Mouse (Mus musculus): ENCODE results near the gene C2cd2. TPM values are rescaled to one million over a fixed set of nuclear protein-coding genes. Genes with fewer than 3 reads are reported as not detected.
A peak's percentile ranks its signal among the peaks of the same experiment; 100 is the strongest.

C2cd2 gene
- total RNA-seq, 2 experiments from 2014 or later: 8.1 to 15.9 TPM

DNA sequence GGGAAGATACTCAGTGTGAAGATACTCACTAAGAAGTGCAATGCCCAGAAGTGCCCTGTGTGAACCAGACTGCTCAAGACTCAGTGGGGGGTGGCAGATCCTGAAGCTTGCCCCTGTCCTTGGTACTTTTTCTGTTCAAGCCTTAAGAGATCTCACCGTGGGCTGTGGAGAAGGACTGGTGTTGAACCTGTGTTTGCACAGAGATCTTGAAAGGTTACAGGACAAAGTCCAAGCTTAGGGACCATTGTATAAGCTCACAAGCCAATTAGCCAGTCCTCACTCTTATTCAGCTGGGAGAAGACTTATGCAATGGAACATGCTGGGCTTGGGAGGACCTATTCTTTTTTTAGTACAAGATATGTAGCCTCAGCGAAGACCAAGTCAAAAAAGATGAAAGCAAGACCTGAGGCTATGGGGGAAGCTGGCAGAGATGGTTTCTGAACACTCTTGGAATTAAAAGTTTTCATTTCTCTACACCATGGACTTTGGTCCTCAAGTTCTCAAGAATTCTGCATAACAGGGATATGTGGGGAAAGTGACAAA, 56.9 kb downstream of the C2cd2 start:
- intact Hi-C loops (cut with DNase I): no loop called here

GRCm38 (mm10) chr16:97904035-97904434, 58.4 kb downstream of the C2cd2 start:
- intact Hi-C loops (cut with DNase I): no loop called here
- no peak for DNase-seq (ENCODE audit: low spot score in 2 of 2)

More for the DNA sequence above, 56.9 kb downstream of the C2cd2 start:
- DNase-seq (ENCODE audit: low spot score in 2 of 2): no peak

DNA sequence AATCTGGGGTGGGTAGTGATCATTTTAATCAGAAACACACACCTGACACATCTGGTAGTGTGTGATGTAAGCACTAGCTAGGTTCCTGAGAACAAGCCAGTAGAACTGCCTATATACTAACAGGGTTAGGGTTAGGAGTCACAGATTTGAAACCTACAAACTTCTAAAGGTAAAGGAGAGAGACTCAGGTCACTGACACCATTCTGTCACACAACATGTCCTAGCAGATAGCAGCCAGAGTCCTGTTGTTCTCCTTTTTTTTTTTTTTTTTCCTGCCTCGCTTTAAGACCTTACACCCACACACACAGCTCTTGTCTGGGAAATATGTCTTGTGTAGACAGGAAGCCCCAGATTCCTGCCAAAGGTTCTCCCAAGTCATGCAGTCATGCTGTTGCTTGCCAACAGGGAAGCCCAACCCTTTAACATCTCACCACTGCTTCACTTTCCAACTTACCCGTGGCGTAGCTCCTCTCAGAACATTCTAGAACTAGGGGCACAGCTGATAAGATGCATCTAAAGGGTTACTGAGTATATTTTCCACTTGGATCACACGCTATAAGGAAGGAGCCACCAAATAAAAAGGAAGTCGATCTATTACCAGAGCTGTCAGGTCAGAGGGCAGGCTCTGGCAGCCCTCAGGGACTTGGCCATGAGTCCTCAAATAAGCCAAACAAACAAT, 64.9 kb downstream of the C2cd2 start:
- DNase-seq (ENCODE audit: low spot score in 2 of 2): no peak
- intact Hi-C loops (cut with DNase I): no loop called here

- intact Hi-C loops (cut with DNase I): no loop called here
- no peak for DNase-seq (ENCODE audit: low spot score in 2 of 2)
Measured at GRCm38 (mm10) chr16:97887762-97888161, 74.6 kb downstream of the C2cd2 start.

- intact Hi-C loops (cut with DNase I): no loop called here
Measured at GRCm38 (mm10) chr16:97883696-97884095, 78.7 kb downstream of the C2cd2 start.

GRCm38 (mm10) chr16:97882891-97883290, 79.5 kb downstream of the C2cd2 start:
- intact Hi-C loops (cut with DNase I): no loop called here
- no peak for DNase-seq (ENCODE audit: low spot score in 2 of 2)

More at GRCm38 (mm10) chr16:97883696-97884095, 78.7 kb downstream of the C2cd2 start:
- DNase-seq (ENCODE audit: low spot score in 2 of 2): no peak

- intact Hi-C loops (cut with DNase I): loop anchor here (5.0 kb wide), 1 partner anchor 72 kb away; no protein-coding TSS in a partner anchor
- peak; percentile 31 to 50 for DNase-seq (ENCODE audit: low spot score in 2 of 2)
Measured at GRCm38 (mm10) chr16:97879134-97879533, 83.3 kb downstream of the C2cd2 start.

GRCm38 (mm10) chr16:97877502-97877901, 84.9 kb downstream of the C2cd2 start:
- DNase-seq (ENCODE audit: low spot score in 2 of 2): no peak
- intact Hi-C loops (cut with DNase I): loop anchor here (5.0 kb wide), 1 partner anchor 70 kb away; no protein-coding TSS in a partner anchor

- DNase-seq (ENCODE audit: low spot score in 2 of 2): no peak
- intact Hi-C loops (cut with DNase I): loop anchor here (5.0 kb wide), 1 partner anchor 68 kb away; no protein-coding TSS in a partner anchor
Measured at GRCm38 (mm10) chr16:97875101-97875500, 87.3 kb downstream of the C2cd2 start.

DNA sequence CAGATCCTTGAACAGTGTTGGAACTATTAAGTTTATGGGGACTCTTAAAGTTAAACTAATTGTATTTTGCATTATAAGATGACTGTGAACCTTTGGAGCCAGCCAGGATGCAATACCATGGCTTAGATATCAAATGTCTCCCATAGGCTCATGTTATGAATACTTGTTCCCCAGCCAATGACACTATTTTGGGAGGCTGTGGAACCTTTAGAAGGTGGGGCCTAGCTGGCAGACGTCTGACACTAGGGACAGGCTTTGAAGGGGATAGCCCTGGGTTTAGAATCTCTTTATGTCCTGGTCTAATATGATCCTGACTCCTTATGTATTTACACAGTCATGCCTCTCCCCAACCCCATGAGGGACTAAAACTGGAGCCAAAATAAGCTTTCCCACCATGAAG, 88.0 kb downstream of the C2cd2 start:
- DNase-seq (ENCODE audit: low spot score in 2 of 2): no peak
- intact Hi-C loops (cut with DNase I): no loop called here

- no peak for DNase-seq (ENCODE audit: low spot score in 2 of 2)
- intact Hi-C loops (cut with DNase I): no loop called here
Measured at GRCm38 (mm10) chr16:97872657-97873056, 89.7 kb downstream of the C2cd2 start.

DNA sequence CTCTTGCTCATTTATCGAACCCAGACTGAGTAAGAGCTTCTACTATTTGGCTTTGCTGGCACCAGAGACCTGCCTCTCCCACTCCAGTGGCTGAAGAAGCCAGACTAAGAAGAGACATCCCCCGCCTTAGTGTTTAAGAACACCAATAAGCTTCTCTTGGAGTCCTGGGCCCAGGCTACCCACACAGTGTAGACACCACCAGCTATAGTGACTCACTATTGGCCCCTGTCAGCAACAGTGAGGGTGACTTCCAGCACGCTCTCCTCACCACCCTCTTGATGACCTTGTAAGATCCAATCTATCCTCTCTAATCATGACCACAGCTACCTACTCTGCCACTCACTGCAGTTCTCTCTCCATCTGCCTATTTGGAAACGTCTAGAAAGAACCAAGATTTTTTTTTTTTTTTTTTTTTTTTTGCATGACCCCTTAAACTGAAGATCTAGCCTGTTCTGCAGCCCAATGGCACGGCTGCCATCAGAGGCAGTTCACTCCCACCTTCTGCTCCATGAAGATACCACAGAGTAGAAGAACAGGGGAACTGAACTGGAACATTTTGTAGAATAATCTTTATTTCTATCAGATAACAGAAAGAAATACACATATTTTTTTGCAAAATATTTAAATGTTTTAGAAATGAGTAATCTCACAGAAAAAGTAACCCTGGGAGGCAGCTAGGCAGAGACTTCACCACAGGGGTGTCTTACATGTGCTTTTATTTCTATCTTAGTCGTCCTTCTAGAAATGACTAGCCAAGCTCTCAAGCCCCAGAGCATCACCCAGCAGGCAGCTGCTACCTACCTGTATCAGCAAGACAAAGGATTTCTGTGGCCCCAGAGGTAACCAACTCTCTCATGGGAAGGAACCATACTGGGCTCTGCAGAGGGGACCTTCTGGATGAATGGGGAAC, 93.0 kb downstream of the C2cd2 start:
- DNase-seq (ENCODE audit: low spot score in 2 of 2): no peak
- intact Hi-C loops (cut with DNase I): no loop called here

DNA sequence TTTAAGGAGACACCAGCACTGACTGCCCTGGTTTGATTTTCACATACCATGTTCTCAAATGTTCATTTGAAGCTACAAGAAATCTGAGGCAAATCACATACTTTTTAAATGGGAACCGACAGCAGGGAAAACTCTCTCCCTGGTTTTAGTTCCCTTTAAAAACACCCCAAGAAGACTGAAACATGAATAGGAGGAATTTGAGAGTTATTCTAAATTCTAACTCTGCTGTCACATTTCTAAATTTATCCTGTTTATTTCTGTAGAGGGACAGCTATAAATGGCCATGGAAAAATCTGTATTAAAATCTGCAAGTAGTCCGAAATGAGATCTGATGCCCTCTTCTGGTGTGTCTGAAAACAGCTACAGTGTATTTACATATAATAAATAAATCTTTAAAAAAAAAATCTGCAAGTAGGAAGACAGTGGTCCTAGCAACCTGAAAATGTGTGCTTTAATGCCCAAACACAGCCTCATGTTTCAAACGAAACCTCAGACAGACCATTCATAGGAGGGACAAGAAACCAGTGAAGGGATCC, 98.4 kb downstream of the C2cd2 start:
- DNase-seq (ENCODE audit: low spot score in 2 of 2): no peak
- intact Hi-C loops (cut with DNase I): loop anchor here (2.0 kb wide), 1 partner anchor 13 kb away; the partner anchor contains the start of gene Prdm15

DNA sequence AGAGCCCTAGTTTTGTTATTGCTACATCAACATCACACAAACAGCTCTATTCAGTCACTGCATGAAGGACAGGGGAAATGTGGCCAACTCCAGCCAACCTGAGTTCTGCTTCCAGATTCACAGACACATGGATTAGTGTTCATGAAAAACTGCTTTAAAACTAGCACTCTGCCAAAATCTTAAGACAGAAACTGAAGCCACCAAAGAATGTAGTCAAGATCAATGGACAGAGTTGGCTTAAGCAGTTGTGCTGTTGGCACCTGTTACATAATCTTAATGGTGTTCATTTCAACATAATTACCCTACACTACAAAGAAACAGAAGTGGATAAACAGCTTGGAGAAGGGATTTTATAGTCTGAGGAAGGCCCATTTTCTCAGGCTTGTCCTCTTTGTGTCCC, 106.3 kb downstream of the C2cd2 start:
- intact Hi-C loops (cut with DNase I): no loop called here
- DNase-seq (ENCODE audit: low spot score in 2 of 2): no peak

GRCm38 (mm10) chr16:97851741-97852319, 110.6 kb downstream of the C2cd2 start, which contains the start of gene Prdm15:
Gene Prdm15 (minus strand): TSS chr16:97851850.
- DNase-seq (ENCODE audit: low spot score in 2 of 2): peak; percentile 90 to 91
- intact Hi-C loops (cut with DNase I): loop anchor here (1.0 to 5.0 kb wide), 4 partner anchors 13 to 145 kb away; partner anchors contain the start of genes B230307C23Rik, C2cd2 and Zbtb21

DNA sequence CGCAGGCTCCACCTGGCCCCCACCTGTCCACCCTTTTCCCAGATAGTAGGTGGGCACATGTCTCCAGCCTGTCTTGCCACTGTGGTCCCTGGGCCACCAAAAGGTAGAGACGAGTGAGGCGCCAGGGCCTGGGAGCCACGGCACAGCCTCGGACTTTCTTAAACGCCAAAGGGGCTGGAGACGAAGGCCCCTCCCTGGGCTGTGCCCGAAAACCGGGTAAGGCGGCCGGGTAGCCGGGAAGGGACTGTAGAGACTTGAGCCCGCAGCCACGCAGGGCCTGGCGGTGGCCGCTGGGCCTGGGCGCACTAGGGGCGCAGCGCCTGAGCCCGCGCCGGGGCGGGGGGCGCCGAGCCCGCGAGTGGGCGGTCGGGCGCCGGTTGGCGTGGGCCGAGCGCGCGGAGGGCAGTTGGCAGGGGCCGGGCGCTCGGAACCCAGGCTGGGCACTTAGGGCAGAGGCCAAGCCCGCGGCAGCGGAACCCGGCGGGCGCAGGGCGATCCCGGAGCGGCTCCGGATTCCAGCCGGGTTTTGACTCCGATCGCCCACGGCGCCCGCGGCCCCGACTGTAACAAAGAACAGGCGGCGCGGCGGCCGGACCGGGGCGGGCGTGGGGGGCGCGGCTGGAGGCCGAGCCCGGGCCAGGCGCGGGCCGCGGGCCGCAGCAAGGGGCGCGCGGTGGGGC, 111.2 kb downstream of the C2cd2 start:
- DNase-seq (ENCODE audit: low spot score in 2 of 2): peak; percentile 85 to 86
- intact Hi-C loops (cut with DNase I): loop anchor here (1.0 to 5.0 kb wide), 4 partner anchors 14 to 146 kb away; partner anchors contain the start of genes B230307C23Rik, C2cd2 and Zbtb21

DNA sequence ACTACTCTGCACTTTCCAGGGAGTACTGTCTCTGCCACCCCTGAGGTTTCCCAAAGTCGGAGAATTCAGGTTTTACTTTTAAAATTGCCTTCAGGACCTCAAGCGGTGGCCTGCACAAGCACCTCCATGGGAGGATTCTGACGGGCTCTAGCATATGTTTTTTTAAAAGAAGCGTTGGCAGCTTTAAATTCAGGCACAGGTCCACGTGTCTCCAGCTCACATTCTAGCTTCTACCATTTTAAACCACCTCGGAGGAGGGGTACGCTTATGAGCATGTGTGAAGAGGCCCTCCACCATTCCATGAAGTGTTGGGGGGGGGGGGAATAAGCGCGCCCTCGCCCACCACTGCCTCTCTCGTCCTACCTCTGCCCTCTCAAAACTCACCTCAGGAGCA, 111.7 kb downstream of the C2cd2 start:
- DNase-seq (ENCODE audit: low spot score in 2 of 2): peak; percentile 68 to 87
- intact Hi-C loops (cut with DNase I): loop anchor here (1.0 to 5.0 kb wide), 4 partner anchors 14 to 147 kb away; partner anchors contain the start of genes B230307C23Rik, C2cd2 and Zbtb21

DNA sequence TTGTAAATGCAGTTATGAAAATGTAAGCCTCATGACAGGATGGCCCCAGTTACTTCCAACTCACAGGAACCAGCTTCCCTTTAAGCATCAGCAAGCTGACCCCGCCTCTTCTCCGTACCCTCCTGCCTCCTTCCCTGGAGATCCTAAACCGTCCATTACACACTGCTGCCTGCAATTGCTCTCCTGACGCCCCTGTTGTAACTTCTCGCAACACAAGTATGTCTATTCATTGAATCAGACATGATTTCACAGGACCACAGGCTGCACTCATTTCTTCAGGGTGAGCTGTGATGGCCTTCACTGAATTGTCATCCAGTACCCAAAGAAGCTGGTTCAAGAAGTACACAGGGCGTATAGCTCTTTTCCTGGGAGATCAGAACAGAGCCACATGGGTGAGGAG, 113.6 kb downstream of the C2cd2 start:
- intact Hi-C loops (cut with DNase I): no loop called here
- no peak for DNase-seq (ENCODE audit: low spot score in 2 of 2)
